Mouse (Mus musculus) urinary bladder, postnatal 4 days (tissue): ENCODE data around the gene 4930402F06Rik.
A peak's percentile ranks its signal among the peaks of the same experiment; 100 is the strongest.

Experiments
- DNase-seq, 2 experiments: peaks; one replicate each; pipeline ENCODE4 v3.0.0; 2021 to 2022; ENCODE audit warnings: low spot score in 2 of 2

Gene 4930402F06Rik

GRCm38 (mm10) chr2:35338707-35339106, 58.3 kb downstream of the 4930402F06Rik start:
- DNase-seq: no peak

- no peak for DNase-seq
Observed at GRCm38 (mm10) chr2:35338036-35338435, 58.9 kb downstream of the 4930402F06Rik start.

- no peak for DNase-seq
Observed at GRCm38 (mm10) chr2:35337419-35337818, 59.6 kb downstream of the 4930402F06Rik start.

- peak; percentile 100 for DNase-seq
Observed at GRCm38 (mm10) chr2:35336388-35337280, 60.3 kb downstream of the 4930402F06Rik start, which contains the start of gene Stom. Stom (minus strand) TSS chr2:35336976.

- no peak for DNase-seq
Observed at GRCm38 (mm10) chr2:35335620-35336019, 61.4 kb downstream of the 4930402F06Rik start.

GRCm38 (mm10) chr2:35333670-35334069, 63.3 kb downstream of the 4930402F06Rik start:
- no peak for DNase-seq

- no peak for DNase-seq
Observed at GRCm38 (mm10) chr2:35331205-35331604, 65.8 kb downstream of the 4930402F06Rik start.

- DNase-seq: no peak
Observed at GRCm38 (mm10) chr2:35329061-35329460, 67.9 kb downstream of the 4930402F06Rik start.

GRCm38 (mm10) chr2:35328064-35328792, 68.7 kb downstream of the 4930402F06Rik start:
- DNase-seq: no peak

- DNase-seq: no peak
Observed at GRCm38 (mm10) chr2:35327583-35327982, 69.4 kb downstream of the 4930402F06Rik start.

GRCm38 (mm10) chr2:35326931-35327330, 70.0 kb downstream of the 4930402F06Rik start:
- no peak for DNase-seq

- no peak for DNase-seq
Observed at GRCm38 (mm10) chr2:35325930-35326329, 71.0 kb downstream of the 4930402F06Rik start.
